Mouse (Mus musculus) granulocyte monocyte progenitor cell, adult 5-6 weeks (primary cell): Measurements from ENCODE around the gene Slc12a9. TPM values are rescaled to one million over a fixed set of nuclear protein-coding genes. Genes with fewer than 3 reads are reported as not detected.

Source experiments
- ATAC-seq: replicated peaks from 2 replicates; pipeline ENCODE4 v1.8.0; 2016; ENCODE audit warnings: mild to moderate bottlenecking, moderate TSS enrichment, inconsistent platforms; ENCODE audit not compliant: poor library complexity, severe bottlenecking
- total RNA-seq, 2 experiments: library from RNA; stranded (forward) in 1 of 2; stranded (reverse) in 1 of 2; fragments of 200-712, 200-1000 nt in 1 of 2; fragments of >200 nt in 1 of 2; fragmentation: Nextera tagmentation in 1 of 2; gene quantifications; 2 replicates each; pipeline ENCODE4 v1.2.3; 2014 to 2017

Slc12a9 gene
- total RNA-seq (2014; fragmentation: Nextera tagmentation) (16.3 and 26.3 TPM in 2 replicates), total RNA-seq (2017) (6.5 and 6.6 TPM in 2 replicates)

- peak; percentile 91 for ATAC-seq
Observed at GRCm38 (mm10) chr5:137333512-137334174, at the start of gene Slc12a9. TSS of gene Slc12a9 (minus strand) at chr5:137333597.

- peak; percentile 42; the same call in 1 of the 2 replicates for ATAC-seq
Observed at GRCm38 (mm10) chr5:137381152-137381551, 47.8 kb upstream of the Slc12a9 start.

GRCm38 (mm10) chr5:137377603-137378002, 44.2 kb upstream of the Slc12a9 start:
- no peak for ATAC-seq

- no peak for ATAC-seq
Observed at GRCm38 (mm10) chr5:137377176-137377575, 43.8 kb upstream of the Slc12a9 start.

GRCm38 (mm10) chr5:137376722-137377121, 43.3 kb upstream of the Slc12a9 start:
- ATAC-seq = no peak

- no peak for ATAC-seq
Observed at GRCm38 (mm10) chr5:137376198-137376597, 42.8 kb upstream of the Slc12a9 start.

GRCm38 (mm10) chr5:137375627-137376026, 42.2 kb upstream of the Slc12a9 start:
- no peak for ATAC-seq

GRCm38 (mm10) chr5:137374521-137375080, 41.2 kb upstream of the Slc12a9 start:
- ATAC-seq = no peak

GRCm38 (mm10) chr5:137373371-137373950, 40.1 kb upstream of the Slc12a9 start:
- no peak for ATAC-seq

- ATAC-seq = no peak
Observed at GRCm38 (mm10) chr5:137369665-137370064, 36.3 kb upstream of the Slc12a9 start.

- no peak for ATAC-seq
Observed at GRCm38 (mm10) chr5:137358382-137358781, 25.0 kb upstream of the Slc12a9 start.

- ATAC-seq = no peak
Observed at GRCm38 (mm10) chr5:137354091-137354490, 20.7 kb upstream of the Slc12a9 start.

- ATAC-seq = no peak
Observed at GRCm38 (mm10) chr5:137352011-137352975, 18.9 kb upstream of the Slc12a9 start.

GRCm38 (mm10) chr5:137351394-137351793, 18.0 kb upstream of the Slc12a9 start:
- ATAC-seq = no peak

- no peak for ATAC-seq
Observed at GRCm38 (mm10) chr5:137351058-137351380, 17.6 kb upstream of the Slc12a9 start.

GRCm38 (mm10) chr5:137350205-137351057, 17.0 kb upstream of the Slc12a9 start:
- peak; percentile 17; the same call in 1 of the 2 replicates for ATAC-seq

GRCm38 (mm10) chr5:137349384-137350204, 16.2 kb upstream of the Slc12a9 start, which contains the start of gene Ephb4:
TSS of gene Ephb4 (plus strand) at chr5:137350109.
- ATAC-seq = peak; percentile 53

- ATAC-seq = no peak
Observed at GRCm38 (mm10) chr5:137348482-137349383, 15.3 kb upstream of the Slc12a9 start.
